Mouse (Mus musculus) MEL (cell line): ENCODE data around the gene Slc9a2. TPM values are rescaled to one million over a fixed set of nuclear protein-coding genes. Genes with fewer than 3 reads are reported as not detected.

Experiments used
- DNase-seq: peaks from one replicate; pipeline ENCODE4 v3.0.0; 2011; ENCODE audit warnings: low read depth, low spot score
- H3K27ac ChIP-seq: 2 replicates; pipeline ENCODE4 v1.5.1; 2012; ENCODE audit warnings: low read depth, mild to moderate bottlenecking, control low read depth, low read length, moderate library complexity; ENCODE audit not compliant: control insufficient read depth
- H3K27me3 ChIP-seq, 2 experiments: fragments of 150-350 bp in 1 of 2; sonication (generic) in 1 of 2; 2 replicates each; pipeline ENCODE4 v1.6.1; 2012; ENCODE audit warnings: low read length in 2 of 2, mild to moderate bottlenecking in 2 of 2, improper control_type of control experiment in 1 of 2, moderate library complexity in 1 of 2; ENCODE audit not compliant: insufficient read depth in 2 of 2, control insufficient read depth in 1 of 2
- H3K36me3 ChIP-seq, 2 experiments: 2 replicates each; pipeline ENCODE4 v1.6.1; 2012 to 2014; ENCODE audit warnings: low read length in 2 of 2, improper control_type of control experiment in 1 of 2, inconsistent platforms in 1 of 2, mild to moderate bottlenecking in 1 of 2; ENCODE audit not compliant: insufficient read depth in 2 of 2, control insufficient read depth in 1 of 2
- H3K4me1 ChIP-seq, 2 experiments: fragments of 150-350 bp in 1 of 2; sonication (generic) in 1 of 2; 2 replicates each; pipeline ENCODE4 v1.6.1; 2012; ENCODE audit warnings: low read length in 2 of 2, improper control_type of control experiment in 1 of 2, mild to moderate bottlenecking in 1 of 2; ENCODE audit not compliant: insufficient read depth in 2 of 2, control insufficient read depth in 1 of 2
- H3K4me3 ChIP-seq, 2 experiments: fragments of 150-350 bp in 1 of 2; sonication (generic) in 1 of 2; 2 replicates each; pipeline ENCODE4 v1.5.1; 2012; ENCODE audit warnings: low read depth in 2 of 2, low read length in 2 of 2, mild to moderate bottlenecking in 2 of 2, moderate library complexity in 2 of 2, control low read depth in 1 of 2, improper control_type of control experiment in 1 of 2; ENCODE audit not compliant: control insufficient read depth in 1 of 2, insufficient read depth in 1 of 2
- H3K79me2 ChIP-seq: 2 replicates; pipeline ENCODE4 v1.6.1; 2012; ENCODE audit warnings: mild to moderate bottlenecking, low read length, moderate library complexity; ENCODE audit not compliant: control insufficient read depth, poor library complexity, insufficient read depth
- H3K9ac ChIP-seq: 2 replicates; pipeline ENCODE4 v1.6.1; 2012; ENCODE audit warnings: low read depth, mild to moderate bottlenecking, control low read depth, low read length, moderate library complexity; ENCODE audit not compliant: control insufficient read depth, poor library complexity, severe bottlenecking
- H3K9me3 ChIP-seq: fragments of 150-350 bp; sonication (generic); replicated peaks from 2 replicates; pipeline ENCODE4 v1.6.1; 2012; ENCODE audit warnings: mild to moderate bottlenecking, low read length, improper control_type of control experiment, moderate library complexity; ENCODE audit not compliant: insufficient read depth
- E2F4 ChIP-seq: IDR thresholded peaks from 2 replicates; pipeline ENCODE4 v1.6.1; 2011; ENCODE audit warnings: low read depth, low read length, improper control_type of control experiment, borderline replicate concordance
- EP300 ChIP-seq, 2 experiments: IDR thresholded peaks; 2 replicates each; pipeline ENCODE4 v1.6.1; 2011; ENCODE audit warnings: improper control_type of control experiment in 2 of 2, low read length in 2 of 2, low read depth in 1 of 2, mild to moderate bottlenecking in 1 of 2
- GABPA ChIP-seq: IDR thresholded peaks from 2 replicates; pipeline ENCODE4 v1.6.1; 2012; ENCODE audit warnings: low read depth, mild to moderate bottlenecking, inconsistent platforms, low read length, improper control_type of control experiment, moderate library complexity
- GATA1 ChIP-seq: IDR thresholded peaks from 2 replicates; pipeline ENCODE4 v1.6.1; 2011; ENCODE audit warnings: low read depth, low read length, improper control_type of control experiment
- HCFC1 ChIP-seq: IDR thresholded peaks from 2 replicates; pipeline ENCODE4 v1.6.1; 2012; ENCODE audit warnings: low read depth, mild to moderate bottlenecking, inconsistent platforms, low read length, improper control_type of control experiment, moderate library complexity
- JUND ChIP-seq: IDR thresholded peaks from 2 replicates; pipeline ENCODE4 v1.6.1; 2011; ENCODE audit warnings: low read depth, mild to moderate bottlenecking, improper control_type of control experiment, low read length
- KAT2A ChIP-seq: conservative IDR thresholded peaks from 2 replicates; pipeline ENCODE4 v1.6.1; 2012; ENCODE audit warnings: low read depth, low read length, improper control_type of control experiment, inconsistent platforms
- MAZ ChIP-seq: IDR thresholded peaks from 2 replicates; pipeline ENCODE4 v1.6.1; 2012; ENCODE audit warnings: low read depth, mild to moderate bottlenecking, inconsistent platforms, low read length, improper control_type of control experiment
- MEF2A ChIP-seq: IDR thresholded peaks from 2 replicates; pipeline ENCODE4 v1.6.1; 2014; ENCODE audit warnings: low read depth, mild to moderate bottlenecking, inconsistent platforms, low read length, improper control_type of control experiment; ENCODE audit not compliant: poor library complexity, insufficient replicate concordance, severe bottlenecking; ENCODE audit errors: extremely low read depth
- MYB ChIP-seq: IDR thresholded peaks from 2 replicates; pipeline ENCODE4 v1.6.1; 2011; ENCODE audit warnings: mild to moderate bottlenecking, low read depth, low read length, improper control_type of control experiment
- MYC ChIP-seq: IDR thresholded peaks from 2 replicates; pipeline ENCODE4 v1.6.1; 2011; ENCODE audit warnings: low read depth, mild to moderate bottlenecking, low read length, improper control_type of control experiment, moderate library complexity
- NRF1 ChIP-seq: IDR thresholded peaks from 2 replicates; pipeline ENCODE4 v1.6.1; 2014; ENCODE audit warnings: low read depth, mild to moderate bottlenecking, inconsistent platforms, low read length, improper control_type of control experiment, moderate library complexity; ENCODE audit not compliant: poor library complexity, insufficient read depth, severe bottlenecking
- POLR2A ChIP-seq, 2 experiments: IDR thresholded peaks; 2 replicates each; pipeline ENCODE4 v1.6.1; 2011 to 2012; ENCODE audit warnings: low read length in 2 of 2, mild to moderate bottlenecking in 2 of 2, control low read depth in 1 of 2, improper control_type of control experiment in 1 of 2, low read depth in 1 of 2, moderate library complexity in 1 of 2; ENCODE audit not compliant: control insufficient read depth in 1 of 2, insufficient read depth in 1 of 2, poor library complexity in 1 of 2
- POLR2AphosphoS5 ChIP-seq: IDR thresholded peaks from 2 replicates; pipeline ENCODE4 v1.6.1; 2012; ENCODE audit warnings: low read depth, borderline replicate concordance, mild to moderate bottlenecking, inconsistent platforms, low read length, moderate library complexity, mixed read lengths
- TAL1 ChIP-seq: IDR thresholded peaks from 2 replicates; pipeline ENCODE4 v1.6.1; 2012; ENCODE audit warnings: mild to moderate bottlenecking, inconsistent platforms, low read length, moderate library complexity, mixed read lengths
- UBTF ChIP-seq: IDR thresholded peaks from 2 replicates; pipeline ENCODE4 v1.6.1; 2012; ENCODE audit warnings: low read depth, mild to moderate bottlenecking, inconsistent platforms, low read length, improper control_type of control experiment, moderate library complexity, borderline replicate concordance; ENCODE audit not compliant: insufficient read depth
- USF1 ChIP-seq: IDR thresholded peaks from 2 replicates; pipeline ENCODE4 v1.6.1; 2014; ENCODE audit warnings: low read depth, mild to moderate bottlenecking, inconsistent platforms, low read length, improper control_type of control experiment, moderate library complexity
- ZC3H11A ChIP-seq: IDR thresholded peaks from 2 replicates; pipeline ENCODE4 v1.6.1; 2012; ENCODE audit warnings: low read depth, mild to moderate bottlenecking, inconsistent platforms, low read length, improper control_type of control experiment
- ZMIZ1 ChIP-seq: IDR thresholded peaks from 2 replicates; pipeline ENCODE4 v1.6.1; 2012; ENCODE audit warnings: low read depth, mild to moderate bottlenecking, inconsistent platforms, low read length, improper control_type of control experiment, moderate library complexity
- ZNF384 ChIP-seq: IDR thresholded peaks from 2 replicates; pipeline ENCODE4 v1.6.1; 2012; ENCODE audit warnings: low read depth, mild to moderate bottlenecking, inconsistent platforms, low read length, improper control_type of control experiment
- polyA plus RNA-seq, 2 experiments: library from polyadenylated mRNA; stranded (reverse) in 1 of 2; unstranded in 1 of 2; fragments of >175 nt in 1 of 2; fragments of >200 nt in 1 of 2; gene quantifications; 2 replicates each; pipeline versions ENCODE4 v1.2.1 to v1.2.4; 2012; ENCODE audit warnings: low replicate concordance in 2 of 2, low read depth in 1 of 2; ENCODE audit not compliant: insufficient read length in 2 of 2, insufficient read depth in 1 of 2, missing spikeins in 1 of 2
- total RNA-seq: library from RNA; depleted of rRNA; stranded (reverse); fragments of 300-350 nt; gene quantifications from 2 replicates; pipeline ENCODE4 v1.2.3, GENCODE M21; 2012

Slc9a2 gene
- total and polyA plus RNA-seq, 3 experiments, result not detected

GRCm38 (mm10) chr1:40634608-40635007 is 45.8 kb upstream of the Slc9a2 start:
- H3K9ac ChIP-seq, result no peak overlapping the region
- no peaks in the 10 kb centered on the region for H3K79me2 ChIP-seq
- H3K27me3 ChIP-seq, result no peaks in the 10 kb centered on the region
- no peak overlapping the region for H3K27ac ChIP-seq
- no peak overlapping the region for H3K4me3 ChIP-seq
- no peaks in the 10 kb centered on the region for H3K9me3 ChIP-seq
- no peak for DNase-seq
- no peaks in the 10 kb centered on the region for H3K4me1 ChIP-seq
- H3K36me3 ChIP-seq, result no peaks in the 10 kb centered on the region
- TF ChIP-seq ZNF384, result no peak
- no peak for TF ChIP-seq EP300 (IDR thresholded peaks at IDR 0.05; ENCODE audit: low read depth in 1 of 2, low read length in 2 of 2)
- no peak for TF ChIP-seq JUND
- TF ChIP-seq E2F4, result no peak
- TF ChIP-seq USF1, result no peak
- TF ChIP-seq HCFC1, result no peak
- no peak for TF ChIP-seq ZMIZ1
- no peak for TF ChIP-seq MYC
- TF ChIP-seq MAZ, result no peak
- no peak for TF ChIP-seq GATA1
- TF ChIP-seq GABPA, result no peak
- TF ChIP-seq MYB, result no peak
- TF ChIP-seq ZC3H11A, result no peak
- TF ChIP-seq, all 39 proteins: peak for 0

- no peaks in the 10 kb centered on the region for H3K36me3 ChIP-seq
- TF ChIP-seq NRF1 (no peak), HCFC1 (no peak), MEF2A (no peak), KAT2A (no peak), POLR2A (IDR thresholded peaks at IDR 0.05; ENCODE audit: control insufficient read depth in 1 of 2, insufficient read depth in 1 of 2, low read depth in 1 of 2, low read length in 2 of 2, poor library complexity in 1 of 2) (no peak), TAL1 (no peak), UBTF (no peak), POLR2AphosphoS5 (no peak), USF1 (no peak)
- TF ChIP-seq, all 39 proteins: peak for 0
- DNase-seq, result no peak
- H3K27me3 ChIP-seq, result no peaks in the 10 kb centered on the region
- H3K4me1 ChIP-seq, result no peaks in the 10 kb centered on the region
- no peak overlapping the region for H3K27ac ChIP-seq
- H3K4me3 ChIP-seq, result no peak overlapping the region
- no peaks in the 10 kb centered on the region for H3K79me2 ChIP-seq
- no peaks in the 10 kb centered on the region for H3K9me3 ChIP-seq
- no peak overlapping the region for H3K9ac ChIP-seq
Observed at GRCm38 (mm10) chr1:40648234-40648633, 32.1 kb upstream of the Slc9a2 start.
